In genomic region chr1:121004535-121004934, GRCm38 (mm10) we compare ENCODE assay signal across 17 mouse cellular contexts.
"Had no signal": no experiment of that assay in that cellular context is flagged by ENCODE, and none has a peak within 500 bp of the region (broad histone marks: within the 10 kb centered on the region; RNA-seq: fewer than 3 reads in every experiment).

No protein-coding gene starts in this region.

- DNase-seq: lung, adult 18-20 months; lung, embryonic 14.5 days; lung, postnatal 10 days; lung, postnatal 4 days; midbrain, embryonic 14.5 days; retina, postnatal 1 day; spleen, adult 18-20 months; thymus, adult 18-20 months; thymus, postnatal 14 days; thymus, postnatal 36 days had no signal

- ATAC-seq: midbrain, embryonic 16.5 days had no signal

- H3K27ac ChIP-seq: liver, embryonic 14.5 days; midbrain, embryonic 10.5 days; midbrain, embryonic 12.5 days; neural tube, embryonic 13.5 days; neural tube, embryonic 15.5 days had no signal

- H3K4me3 ChIP-seq: midbrain, embryonic 10.5 days; midbrain, embryonic 12.5 days; myocyte; neural tube, embryonic 13.5 days; neural tube, embryonic 15.5 days had no signal
